Mouse (Mus musculus): Measurements from ENCODE around the gene Mapkap1. TPM values are rescaled to one million over a fixed set of nuclear protein-coding genes. Genes with fewer than 3 reads are reported as not detected.

Gene Mapkap1
- polyA plus RNA-seq, 1 experiment from 2014 or later: 90.9 TPM

- Histone ChIP-seq H3K9me3 (no peaks in the 10 kb centered on the region), H3K36me3 (replicated peaks) (peaks cover 2% of the 10 kb centered on the region; the same call in 1 of the 2 replicates), H3K4me3 (no peak overlapping the region), H3K27me3 (replicated peaks; ENCODE audit: low read depth, poor library complexity, severe bottlenecking) (peaks cover 44% of the 10 kb centered on the region), H3K27ac (replicated peaks) (no peak overlapping the region), H3K4me1 (peaks cover 26% of the 10 kb centered on the region)
- DNase-seq (ENCODE audit: low spot score): no peak
- 85% methylated on average over 5 of the region's 5 CpGs for WGBS
These were observed 162.6 kb downstream of the Mapkap1 start for GRCm38 (mm10) chr2:34569131-34569530.

GRCm38 (mm10) chr2:34570378-34570777 is 163.8 kb downstream of the Mapkap1 start:
- peaks cover 44% of the 10 kb centered on the region for H3K27me3 ChIP-seq (replicated peaks; ENCODE audit: low read depth, poor library complexity, severe bottlenecking)
- H3K27ac ChIP-seq (replicated peaks): no peak overlapping the region; the same call in 1 of the 2 replicates

DNA sequence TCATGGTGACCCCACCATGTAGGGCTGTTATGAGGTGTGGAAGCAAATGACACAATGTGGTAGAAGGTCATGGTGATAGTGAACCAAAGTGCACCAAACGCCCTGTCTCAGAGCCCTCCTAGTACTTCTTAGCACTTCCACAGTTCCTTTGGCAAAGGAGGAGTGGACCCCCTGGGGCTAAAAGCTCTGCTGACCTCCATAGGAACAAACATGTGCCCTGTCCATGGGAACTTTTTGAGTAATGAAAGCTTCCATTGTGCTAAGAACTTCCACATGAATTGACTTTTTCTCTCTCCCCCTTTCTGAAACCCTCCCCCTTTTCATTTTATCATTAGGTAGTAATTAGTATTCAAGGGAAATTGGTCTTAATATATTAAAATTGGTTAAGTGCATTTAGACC is 164.5 kb downstream of the Mapkap1 start:
- 11% methylated on average over 1 of the region's 1 CpGs for WGBS
- Histone ChIP-seq H3K4me1 (peaks cover 26% of the 10 kb centered on the region), H3K27ac (replicated peaks) (no peak overlapping the region), H3K9me3 (no peaks in the 10 kb centered on the region), H3K4me3 (no peak overlapping the region), H3K36me3 (replicated peaks) (peaks cover 2% of the 10 kb centered on the region; the same call in 1 of the 2 replicates), H3K27me3 (replicated peaks; ENCODE audit: low read depth, poor library complexity, severe bottlenecking) (peaks cover 44% of the 10 kb centered on the region)
- peak; percentile 20 for DNase-seq (ENCODE audit: low spot score)

More at GRCm38 (mm10) chr2:34570378-34570777, 163.8 kb downstream of the Mapkap1 start:
- Histone ChIP-seq H3K4me3 (no peak overlapping the region), H3K4me1 (peaks cover 26% of the 10 kb centered on the region), H3K9me3 (no peaks in the 10 kb centered on the region), H3K36me3 (replicated peaks) (peaks cover 2% of the 10 kb centered on the region; the same call in 1 of the 2 replicates)
- 7% methylated on average over 6 of the region's 6 CpGs for WGBS
- DNase-seq (ENCODE audit: low spot score): no peak

DNA sequence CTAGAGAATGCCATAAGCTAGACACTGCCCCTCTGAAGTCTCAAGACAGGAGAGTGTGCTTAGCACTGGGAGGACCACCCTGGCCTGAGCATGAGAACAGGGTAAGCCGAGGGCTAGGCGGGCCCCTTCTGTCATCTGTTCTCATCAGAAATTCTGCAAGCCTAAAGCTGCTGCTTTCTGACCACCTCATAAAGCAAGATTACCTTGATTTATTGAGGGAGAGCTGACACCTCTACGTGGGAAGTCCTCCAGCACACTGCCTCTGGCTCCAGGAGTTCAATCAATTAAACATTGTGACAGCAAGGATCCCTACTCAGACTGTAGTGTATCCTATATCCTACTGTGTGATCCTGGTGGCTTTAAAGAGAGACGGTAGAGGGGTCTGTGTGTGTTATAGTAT is 166.5 kb downstream of the Mapkap1 start:
- 76% methylated on average over 4 of the region's 4 CpGs for WGBS
- H3K4me1 ChIP-seq: peaks cover 36% of the 10 kb centered on the region
- no peak overlapping the region for H3K27ac ChIP-seq (replicated peaks)
- peaks cover 2% of the 10 kb centered on the region; the same call in 1 of the 2 replicates for H3K36me3 ChIP-seq (replicated peaks)
- peaks cover 44% of the 10 kb centered on the region for H3K27me3 ChIP-seq (replicated peaks; ENCODE audit: low read depth, poor library complexity, severe bottlenecking)
- H3K4me3 ChIP-seq: no peak overlapping the region
- DNase-seq (ENCODE audit: low spot score): no peak
- H3K9me3 ChIP-seq: no peaks in the 10 kb centered on the region

GRCm38 (mm10) chr2:34588546-34588945 is 182.0 kb downstream of the Mapkap1 start:
- no peaks in the 10 kb centered on the region for H3K9me3 ChIP-seq
- no peak overlapping the region for H3K27ac ChIP-seq (replicated peaks)
- peaks cover 35% of the 10 kb centered on the region for H3K36me3 ChIP-seq (replicated peaks)
- H3K4me3 ChIP-seq: no peak overlapping the region
- WGBS: 83% methylated on average over 8 of the region's 8 CpGs
- DNase-seq (ENCODE audit: low spot score): no peak
- H3K4me1 ChIP-seq: peaks cover 17% of the 10 kb centered on the region
- H3K27me3 ChIP-seq (replicated peaks; ENCODE audit: low read depth, poor library complexity, severe bottlenecking): no peaks in the 10 kb centered on the region

DNA sequence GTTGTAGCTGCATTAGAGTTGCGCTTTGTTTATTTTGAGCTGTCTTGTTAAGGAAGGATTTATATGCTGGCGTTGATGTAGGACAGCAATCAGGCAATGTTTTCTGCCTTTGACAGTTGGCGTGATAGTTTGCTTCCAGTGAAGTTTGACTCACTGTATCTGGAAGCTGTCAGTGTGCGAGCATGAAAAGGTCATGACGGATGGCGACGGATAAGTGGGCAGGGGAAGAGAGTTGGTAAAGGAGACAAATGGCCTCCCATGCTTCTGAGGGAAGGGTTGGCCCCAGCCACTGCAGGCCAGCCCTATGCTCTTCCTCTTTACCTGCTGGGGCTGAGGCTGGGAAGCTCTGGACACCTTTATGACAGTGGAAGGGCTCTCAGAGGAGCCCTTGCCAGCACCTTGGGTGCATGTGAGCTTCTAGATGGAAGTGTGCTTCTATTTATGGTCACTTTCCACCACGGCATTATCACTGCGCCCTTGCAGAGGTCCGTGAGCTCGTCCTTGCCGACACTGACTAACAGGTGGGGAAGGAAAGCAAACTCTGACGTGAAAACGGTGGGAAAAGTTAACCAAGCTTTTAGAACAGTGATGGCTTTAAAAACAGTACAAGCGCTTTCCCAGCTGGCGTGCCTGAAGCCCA is 185.3 kb downstream of the Mapkap1 start:
- peak overlapping the region; percentile 57 for H3K27ac ChIP-seq (replicated peaks)
- WGBS: 83% methylated on average over 16 of the region's 16 CpGs
- H3K27me3 ChIP-seq (replicated peaks; ENCODE audit: low read depth, poor library complexity, severe bottlenecking): no peaks in the 10 kb centered on the region
- no peaks in the 10 kb centered on the region for H3K9me3 ChIP-seq
- H3K36me3 ChIP-seq (replicated peaks): peaks cover 2% of the 10 kb centered on the region; the same call in 1 of the 2 replicates
- H3K4me3 ChIP-seq: no peak overlapping the region
- peaks cover 22% of the 10 kb centered on the region for H3K4me1 ChIP-seq
- peak; percentile 32 for DNase-seq (ENCODE audit: low spot score)

DNA sequence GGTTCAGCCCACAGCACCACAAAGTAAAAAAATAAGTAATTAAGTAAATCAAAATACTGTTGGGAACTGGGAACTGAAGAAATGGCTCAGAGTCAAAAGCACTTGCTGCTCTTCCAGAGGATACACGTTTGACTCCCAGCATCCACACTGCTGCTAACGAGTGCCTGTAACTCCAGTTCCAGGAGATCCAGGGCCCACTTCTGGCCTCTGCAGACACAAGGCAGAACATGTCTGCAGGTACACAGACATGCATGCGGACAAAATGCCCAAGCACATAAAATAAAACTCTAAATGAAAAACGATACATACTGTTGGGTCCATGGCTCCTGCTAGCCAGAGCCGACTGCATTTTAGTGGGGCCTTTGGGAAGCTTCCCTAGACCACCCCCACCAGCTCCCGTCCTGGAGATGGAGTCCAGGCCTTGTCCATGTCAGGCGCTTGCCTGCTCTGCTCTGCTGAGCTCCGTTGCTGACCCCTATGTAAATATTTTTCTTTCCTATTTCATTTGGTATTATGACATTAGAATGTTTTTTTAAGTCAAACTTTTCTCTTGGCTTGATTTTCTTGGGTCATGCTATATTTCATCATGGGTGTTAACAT is 185.9 kb downstream of the Mapkap1 start:
- Histone ChIP-seq H3K27ac (replicated peaks) (peak overlapping the region; percentile 30; the same call in 1 of the 2 replicates), H3K4me3 (no peak overlapping the region), H3K9me3 (no peaks in the 10 kb centered on the region), H3K36me3 (replicated peaks) (no peaks in the 10 kb centered on the region; the same call in 1 of the 2 replicates), H3K4me1 (peaks cover 22% of the 10 kb centered on the region), H3K27me3 (replicated peaks; ENCODE audit: low read depth, poor library complexity, severe bottlenecking) (peaks cover 5% of the 10 kb centered on the region; the same call in 1 of the 2 replicates)
- DNase-seq (ENCODE audit: low spot score): peak; percentile 40
- WGBS: 71% methylated on average over 8 of the region's 8 CpGs

- H3K4me3 ChIP-seq: no peak overlapping the region
- WGBS: 87% methylated on average over 5 of the region's 5 CpGs
- H3K4me1 ChIP-seq: peaks cover 22% of the 10 kb centered on the region
- DNase-seq (ENCODE audit: low spot score): no peak
- H3K27me3 ChIP-seq (replicated peaks; ENCODE audit: low read depth, poor library complexity, severe bottlenecking): peaks cover 18% of the 10 kb centered on the region; the same call in 1 of the 2 replicates
- no peaks in the 10 kb centered on the region for H3K9me3 ChIP-seq
- peaks cover 13% of the 10 kb centered on the region for H3K36me3 ChIP-seq (replicated peaks)
- H3K27ac ChIP-seq (replicated peaks): no peak overlapping the region
These were observed 187.4 kb downstream of the Mapkap1 start for GRCm38 (mm10) chr2:34594001-34594400.

DNA sequence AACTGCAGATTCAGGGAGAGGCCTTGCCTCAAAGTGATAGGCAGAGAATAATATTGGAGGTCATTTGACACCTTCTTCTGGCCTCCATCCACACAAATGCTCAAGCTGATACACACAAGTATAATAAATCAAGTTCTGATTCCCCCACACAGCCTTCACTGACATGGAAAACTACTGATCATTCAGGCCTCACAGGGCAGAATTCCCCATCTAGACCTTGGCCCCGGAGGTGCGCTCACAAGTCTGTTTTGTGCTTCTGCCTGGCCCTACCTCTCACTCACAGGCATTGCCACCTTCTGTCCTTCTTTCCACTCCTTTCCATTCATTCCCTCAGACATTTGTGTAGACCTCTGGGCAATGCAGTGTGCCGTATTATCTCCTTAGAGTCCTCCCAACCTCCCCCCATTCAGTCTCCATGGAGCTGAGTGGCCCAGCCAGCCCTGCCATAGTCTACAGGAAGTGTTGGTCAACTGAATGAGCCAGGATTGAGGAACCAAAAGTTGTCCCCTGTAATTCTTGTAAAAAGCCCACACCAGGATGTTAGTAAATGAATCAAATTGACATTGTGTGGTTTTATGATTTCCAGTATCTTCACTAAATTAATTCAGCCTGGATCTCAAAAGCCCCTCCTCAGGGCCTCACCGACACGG is 193.2 kb downstream of the Mapkap1 start:
- DNase-seq (ENCODE audit: low spot score): no peak
- 76% methylated on average over 5 of the region's 5 CpGs for WGBS
- Histone ChIP-seq H3K27ac (replicated peaks) (no peak overlapping the region; the same call in 1 of the 2 replicates), H3K9me3 (no peaks in the 10 kb centered on the region), H3K4me1 (peaks cover 52% of the 10 kb centered on the region), H3K36me3 (replicated peaks) (peaks cover 21% of the 10 kb centered on the region), H3K4me3 (no peak overlapping the region), H3K27me3 (replicated peaks; ENCODE audit: low read depth, poor library complexity, severe bottlenecking) (peaks cover 29% of the 10 kb centered on the region; the same call in 1 of the 2 replicates)

- no peaks in the 10 kb centered on the region for H3K9me3 ChIP-seq
- H3K4me1 ChIP-seq: peaks cover 59% of the 10 kb centered on the region
- H3K36me3 ChIP-seq (replicated peaks): peaks cover 21% of the 10 kb centered on the region
- no peak overlapping the region for H3K4me3 ChIP-seq
- no peak for DNase-seq (ENCODE audit: low spot score)
- 25% methylated on average over 7 of the region's 7 CpGs for WGBS
- H3K27me3 ChIP-seq (replicated peaks; ENCODE audit: low read depth, poor library complexity, severe bottlenecking): peaks cover 29% of the 10 kb centered on the region; the same call in 1 of the 2 replicates
- H3K27ac ChIP-seq (replicated peaks): no peak overlapping the region; the same call in 1 of the 2 replicates
These were observed 194.2 kb downstream of the Mapkap1 start for GRCm38 (mm10) chr2:34600734-34601133.

DNA sequence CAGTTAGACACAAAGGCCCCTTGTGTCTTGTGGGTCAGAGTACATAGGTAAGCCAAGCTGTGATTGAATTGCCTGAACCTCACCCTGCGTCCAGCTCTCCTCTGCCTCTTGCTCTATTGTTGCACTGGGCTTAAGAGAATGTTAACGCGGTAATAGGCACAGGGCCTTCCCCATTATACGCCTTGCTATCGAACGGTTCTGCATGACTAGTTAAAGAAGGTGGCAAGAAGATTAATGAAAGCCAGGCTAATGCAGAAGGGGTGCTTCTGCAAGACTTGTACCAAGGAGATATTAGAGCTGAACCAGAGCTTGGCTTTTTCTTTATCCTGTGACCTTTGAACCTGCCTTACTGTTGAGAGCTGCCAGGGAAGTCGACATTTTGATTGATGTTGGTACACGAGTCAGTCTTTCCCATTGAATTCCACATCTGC is 195.6 kb downstream of the Mapkap1 start:
- peaks cover 27% of the 10 kb centered on the region; the same call in 1 of the 2 replicates for H3K27me3 ChIP-seq (replicated peaks; ENCODE audit: low read depth, poor library complexity, severe bottlenecking)
- no peak for DNase-seq (ENCODE audit: low spot score)
- no peak overlapping the region for H3K4me3 ChIP-seq
- WGBS: 19% methylated on average over 8 of the region's 8 CpGs
- no peak overlapping the region for H3K27ac ChIP-seq (replicated peaks)
- H3K4me1 ChIP-seq: peaks cover 59% of the 10 kb centered on the region
- peaks cover 31% of the 10 kb centered on the region for H3K36me3 ChIP-seq (replicated peaks)
- no peaks in the 10 kb centered on the region for H3K9me3 ChIP-seq

- whole genome bisulfite sequencing: 72% methylated on average over 3 of the region's 3 CpGs
- H3K4me1 ChIP-seq: peaks cover 59% of the 10 kb centered on the region
These were observed 196.3 kb downstream of the Mapkap1 start for GRCm38 (mm10) chr2:34602896-34603295.

More at GRCm38 (mm10) chr2:34602896-34603295, 196.3 kb downstream of the Mapkap1 start:
- DNase-seq (ENCODE audit: low spot score): no peak
- Histone ChIP-seq H3K9me3 (no peaks in the 10 kb centered on the region), H3K36me3 (replicated peaks) (peaks cover 30% of the 10 kb centered on the region), H3K4me3 (no peak overlapping the region), H3K27ac (replicated peaks) (no peak overlapping the region; the same call in 1 of the 2 replicates), H3K27me3 (replicated peaks; ENCODE audit: low read depth, poor library complexity, severe bottlenecking) (peaks cover 19% of the 10 kb centered on the region; the same call in 1 of the 2 replicates)

Data from embryonic facial prominence, embryonic 10.5 days (tissue).